In the genomic region with DNA sequence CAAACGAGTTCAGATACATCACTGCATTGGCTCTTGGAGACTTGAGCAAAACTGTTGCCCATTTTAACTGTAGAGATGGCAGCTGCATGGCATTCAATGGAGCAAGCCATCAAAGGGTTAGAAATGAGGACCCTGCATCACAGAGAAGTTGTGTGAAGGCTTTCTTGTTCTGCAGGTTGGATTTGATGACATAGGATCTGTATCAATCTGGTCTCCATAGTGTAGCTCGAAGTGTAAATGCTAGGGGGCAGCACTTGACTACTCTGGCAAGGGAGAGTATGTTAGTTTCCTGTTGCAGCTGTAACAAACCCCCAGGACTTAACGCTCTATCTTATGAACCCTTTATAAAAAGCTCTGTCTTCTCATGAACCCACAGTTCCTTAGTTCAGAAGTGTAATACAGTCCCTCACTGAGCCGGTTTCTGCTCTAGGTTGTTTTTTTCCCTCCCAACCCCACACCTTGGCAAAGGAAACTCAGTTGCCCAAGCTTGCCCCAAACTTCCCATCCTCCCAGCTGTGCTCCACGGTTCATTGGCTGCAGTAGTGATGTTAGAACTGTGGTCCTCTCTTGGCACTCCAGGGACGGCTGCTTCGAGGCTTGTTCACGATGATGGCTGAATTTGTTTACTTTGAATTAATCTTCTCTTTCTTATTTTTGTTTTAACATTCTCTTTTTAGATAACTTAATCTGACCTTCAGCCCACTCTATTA, we compare ENCODE assay signal across 9 mouse cellular contexts.
DNase-seq lines count a peak whose midpoint lies in the region; ATAC-seq and TF ChIP-seq lines count a peak whose summit lies in the region.
"Had no signal": no experiment of that assay in that cellular context is flagged by ENCODE, and none has a peak within 500 bp of the region (broad histone marks: within the 10 kb centered on the region; RNA-seq: fewer than 3 reads in every experiment).

No protein-coding gene starts in this region.

- 65% methylated on average over 8 of the region's 8 CpGs for WGBS in liver, postnatal 0 days (ENCODE audit: insufficient replicate concordance)

- no peak overlapping the region for H3K9ac ChIP-seq in liver, postnatal 0 days (replicated peaks)
- H3K9ac ChIP-seq: heart, embryonic 13.5 days had no signal

- TF ChIP-seq EP300 in liver, postnatal 0 days (IDR thresholded peaks at IDR 0.05; ENCODE audit: low read depth): no peak

- H3K4me1 ChIP-seq in liver, postnatal 0 days (ENCODE audit: insufficient read depth): 0 out of 2 replicates have a peak, but pooled peaks cover 5% of the 10 kb centered on the region

- no peak overlapping the region for H3K27ac ChIP-seq in liver, postnatal 0 days (ENCODE audit: low read depth)
- H3K27ac ChIP-seq: heart, embryonic 13.5 days had no signal

- H3K4me3 ChIP-seq in liver, postnatal 0 days (ENCODE audit: low read depth, low read length): no peak overlapping the region
- H3K4me3 ChIP-seq: heart, embryonic 13.5 days had no signal

- 0 out of 2 replicates have a peak, but pooled peaks have one; percentile 56 for ATAC-seq in common myeloid progenitor, adult 5-6 weeks (replicated peaks; ENCODE audit: low read depth, poor library complexity, severe bottlenecking)
- ATAC-seq in liver, postnatal 0 days: no peak

- DNase-seq in cerebellum, postnatal 10 days: peak; percentile 69 to 71
- DNase-seq in cerebellum, adult 18-20 months: no peak
- DNase-seq in ovary, adult 18-20 months (ENCODE audit: low spot score): peak; percentile 3
- DNase-seq in ovary, postnatal 10 days (ENCODE audit: low spot score): no peak
- DNase-seq in heart, postnatal 14 days: peak; percentile 23 to 43
- peak; percentile 32 for DNase-seq in liver, postnatal 0 days
- peak; percentile 30 to 35 for DNase-seq in thymus, postnatal 36 days

- no peaks in the 10 kb centered on the region for H3K36me3 ChIP-seq in liver, postnatal 0 days (replicated peaks; ENCODE audit: insufficient read depth, low read length)
- H3K36me3 ChIP-seq: heart, embryonic 13.5 days had no signal

- peak; percentile 71 for TF ChIP-seq CTCF in liver, postnatal 0 days (IDR thresholded peaks at IDR 0.05; ENCODE audit: low read depth)

- intact Hi-C loops in heart, postnatal 14 days (cut with DNase I): no loop called here

- no peaks in the 10 kb centered on the region for H3K27me3 ChIP-seq in liver, postnatal 0 days (ENCODE audit: insufficient read depth, low read length)
- H3K27me3 ChIP-seq: heart, embryonic 13.5 days had no signal

- no peaks in the 10 kb centered on the region for H3K9me3 ChIP-seq in liver, postnatal 0 days (ENCODE audit: low read length)
- H3K9me3 ChIP-seq: heart, embryonic 13.5 days had no signal

- H3K4me2 ChIP-seq in liver, postnatal 0 days (ENCODE audit: low read depth, low read length): no peak overlapping the region
- H3K4me2 ChIP-seq: heart, embryonic 13.5 days had no signal

Comparison
In these comparisons a context has a peak if more than half of its experiments do, and no peak if none do; other contexts are left out.
1. DNase-seq: peak in cerebellum, postnatal 10 days (2 of 2), ovary, adult 18-20 months (single experiment), heart, postnatal 14 days (2 of 2), liver, postnatal 0 days (single experiment) and thymus, postnatal 36 days (2 of 2); none in cerebellum, adult 18-20 months (0 of 2) and ovary, postnatal 10 days (single experiment).